Mouse (Mus musculus) cerebellum, adult (tissue): ENCODE measurements around the gene Tbx1.

Experiments used
- ATAC-seq: cut with Nextera tagmentation; 2 replicates; pipeline ENCODE4 v1.9.2; 2017; ENCODE audit warnings: mild to moderate bottlenecking, moderate library complexity, mixed read lengths; ENCODE audit not compliant: insufficient number of reproducible peaks, low FRiP score, low TSS enrichment

Tbx1 gene

DNA sequence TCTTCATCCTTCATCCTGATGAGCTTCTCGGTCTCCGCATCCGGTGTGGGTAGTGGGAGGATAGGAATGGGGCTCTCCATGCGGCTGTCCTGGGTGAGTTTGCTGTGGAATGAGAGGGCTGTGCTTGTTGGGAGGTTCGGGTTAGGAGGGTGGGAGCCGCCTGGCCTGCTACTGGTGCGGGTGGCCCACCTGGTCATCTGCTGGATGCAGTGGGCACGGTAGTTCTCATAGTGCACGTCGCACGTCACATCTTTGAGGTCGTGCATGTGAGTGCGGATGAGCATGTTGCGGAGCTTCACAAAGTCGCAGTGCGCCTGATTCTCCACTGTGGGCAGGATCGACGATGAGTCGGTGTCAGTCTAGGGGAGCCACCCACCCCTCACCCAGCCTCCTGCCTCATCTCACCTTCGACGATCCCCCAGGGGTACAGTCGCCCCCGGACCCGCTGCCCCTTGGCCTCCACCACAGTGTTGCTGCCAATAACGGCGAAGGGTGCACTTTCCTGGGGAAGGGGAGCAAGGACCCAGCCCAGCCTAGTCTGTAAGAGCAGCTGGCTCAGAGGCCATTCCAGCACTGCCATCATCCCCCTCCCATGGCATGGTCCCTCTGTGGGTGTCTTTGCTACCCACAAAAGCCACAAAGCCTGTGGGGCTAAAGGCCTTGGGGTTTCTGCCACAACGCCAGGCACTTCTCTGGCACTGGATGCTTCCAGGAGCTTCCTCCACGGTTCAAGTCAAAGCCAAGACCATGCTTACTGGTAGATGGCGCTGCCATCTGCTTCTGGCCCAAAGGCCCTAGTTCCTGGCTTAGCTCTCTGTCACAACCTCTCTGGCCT is 32.7 kb upstream of the Tbx1 start:
- ATAC-seq, result no peak

DNA sequence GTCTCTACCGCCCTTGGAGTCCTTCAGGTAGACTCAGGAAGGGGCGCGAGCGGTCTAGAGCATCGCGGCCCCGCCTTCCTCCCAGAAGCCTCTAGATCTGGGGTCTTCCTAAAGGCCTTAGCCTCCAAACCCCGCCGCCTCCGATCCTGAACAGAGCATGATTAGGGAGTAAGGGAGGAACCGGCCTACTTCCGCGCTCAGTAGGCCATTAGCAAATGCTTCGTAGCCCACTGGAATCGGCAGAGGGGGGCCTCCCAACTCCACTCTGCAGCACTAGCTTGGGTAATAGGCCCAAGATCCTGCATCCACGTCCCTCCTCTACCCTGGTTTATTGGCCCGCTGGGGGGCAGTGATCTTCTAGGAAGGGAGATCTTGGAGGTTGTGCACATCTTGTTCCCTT is 31.5 kb upstream of the Tbx1 start, which contains the start of gene Gp1bb:
Gene Gp1bb, minus strand, starts transcription at position 385 of the 400 bp plus-strand sequence.
- ATAC-seq, result no peak

DNA sequence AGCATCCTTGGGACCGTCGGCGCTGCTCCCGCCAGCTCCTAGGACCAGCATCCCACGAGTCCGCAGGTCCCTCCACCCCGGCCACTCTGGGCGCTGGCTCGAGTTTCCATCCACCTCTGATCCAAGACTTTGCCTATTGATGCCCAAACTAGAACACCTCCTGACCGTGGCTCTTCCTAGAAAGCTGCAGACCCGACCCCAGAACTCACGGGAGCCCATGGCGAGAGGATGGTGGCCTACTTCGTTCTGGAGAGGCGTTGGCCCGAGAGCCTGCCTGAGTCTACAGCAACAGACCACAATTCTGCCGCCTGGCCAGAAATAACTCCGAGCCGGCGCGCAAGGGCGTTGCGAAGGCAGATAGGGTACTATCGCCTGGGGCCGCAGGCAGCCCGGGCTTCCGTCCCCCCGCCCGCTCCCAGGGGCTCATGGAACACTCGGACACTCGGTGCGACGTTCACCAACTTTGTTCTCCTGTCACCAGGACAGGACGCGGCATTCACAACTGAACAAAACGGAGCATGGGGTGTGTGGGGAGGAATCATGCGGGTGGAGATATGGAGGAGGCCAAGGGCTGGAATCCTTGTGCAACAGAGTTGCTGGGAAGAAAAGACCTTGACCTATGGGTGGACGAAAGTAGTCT is 31.0 kb upstream of the Tbx1 start:
- no peak for ATAC-seq

DNA sequence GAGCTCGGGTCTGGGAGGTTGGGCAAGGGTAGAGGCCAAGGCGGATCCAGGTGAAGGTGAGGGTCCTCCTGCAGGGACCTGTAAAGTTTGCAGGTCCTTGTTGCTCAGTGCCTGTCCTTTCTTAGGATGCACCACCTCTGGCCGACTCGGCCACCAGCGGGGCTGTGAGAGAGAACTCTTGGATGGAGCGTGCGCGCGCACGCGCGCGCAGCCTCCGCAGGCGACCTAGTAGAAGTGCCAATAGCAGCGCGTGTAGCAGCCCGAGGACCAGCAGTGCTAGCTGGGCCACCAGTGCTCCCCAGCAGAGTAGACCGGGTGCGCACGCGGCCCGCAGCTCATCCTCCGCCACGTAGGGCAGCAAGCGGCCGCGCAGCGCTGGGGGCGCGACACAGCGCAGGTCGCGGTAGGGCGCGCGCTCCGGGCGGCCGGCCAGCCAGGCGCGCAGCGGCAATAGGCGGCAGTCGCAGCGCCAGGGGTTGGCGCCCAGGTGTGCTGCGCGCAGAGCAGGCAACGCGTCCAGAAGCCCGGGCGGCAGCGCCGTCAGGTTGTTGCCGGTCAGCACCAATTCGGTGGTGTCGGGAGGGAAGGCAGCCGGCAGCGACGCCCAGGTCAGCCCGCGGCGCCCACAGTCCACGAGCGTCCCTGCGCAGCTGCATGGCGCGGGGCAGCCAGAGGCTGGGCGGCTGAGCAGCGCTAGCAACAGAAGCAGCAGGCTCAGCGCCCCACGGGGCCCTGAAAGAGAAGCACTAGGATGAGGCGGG is 30.3 kb upstream of the Tbx1 start:
- peak; percentile 24; the same call in 1 of the 2 replicates for ATAC-seq

DNA sequence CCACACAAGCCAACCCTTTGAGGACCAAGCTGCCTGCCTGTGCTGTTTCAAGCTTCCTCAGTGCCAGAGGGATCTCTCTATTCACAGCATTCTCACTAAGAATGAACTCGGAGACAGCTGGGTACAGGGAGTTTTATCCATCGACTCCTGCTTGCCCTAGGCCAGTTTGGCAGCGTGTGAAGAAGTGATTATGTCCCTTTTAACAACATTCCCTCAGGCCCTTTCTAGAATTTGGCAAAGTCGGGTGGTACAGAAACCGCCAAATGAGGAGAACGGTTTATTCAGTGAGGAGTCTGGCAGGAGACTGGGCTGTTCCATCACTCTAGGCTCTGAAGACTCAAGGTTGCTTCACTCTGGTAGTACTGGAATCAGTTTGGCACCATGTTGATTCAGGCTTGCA is 29.7 kb upstream of the Tbx1 start:
- 0 out of 2 replicates have a peak, but pooled peaks have one; percentile 0 for ATAC-seq

DNA sequence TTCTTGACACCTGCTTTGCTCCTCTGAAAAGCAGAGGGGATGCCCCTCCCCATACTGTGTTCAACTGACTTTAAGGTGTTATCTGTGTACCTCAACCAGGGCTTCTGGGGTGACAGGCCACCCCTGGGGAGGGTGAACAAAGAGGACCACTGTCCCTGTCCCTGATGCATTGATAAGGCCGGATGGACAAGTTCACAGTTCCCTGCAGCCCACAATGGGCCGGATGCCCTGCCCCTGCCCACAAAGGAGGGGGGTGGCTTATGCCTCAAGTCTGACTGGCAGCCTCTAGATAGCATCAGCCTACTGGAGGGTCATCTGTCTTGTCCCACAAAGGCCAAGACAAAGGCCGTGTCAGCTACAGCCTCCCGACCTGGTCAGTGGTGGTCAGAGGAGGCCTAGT is 28.6 kb upstream of the Tbx1 start:
- no peak for ATAC-seq

DNA sequence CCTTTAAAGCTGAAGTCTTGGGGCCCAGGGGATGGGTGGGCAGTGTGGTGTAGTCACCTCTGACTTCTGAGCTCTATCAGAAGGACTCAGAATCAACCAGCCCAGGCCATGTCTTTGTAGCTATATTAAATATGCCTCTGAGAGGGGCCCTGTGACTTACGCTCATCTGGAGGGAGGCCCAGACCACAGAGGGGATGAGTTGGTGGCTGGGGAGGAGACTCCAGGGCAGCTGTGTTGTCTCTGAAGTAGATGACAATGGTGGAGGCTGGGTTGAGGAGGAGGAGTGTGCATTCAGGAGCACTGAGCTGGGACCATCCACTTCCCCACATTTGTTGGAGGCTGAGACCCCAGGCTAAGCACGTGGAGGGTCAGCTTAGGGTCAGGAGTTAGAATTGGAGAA is 27.8 kb upstream of the Tbx1 start:
- ATAC-seq, result no peak

DNA sequence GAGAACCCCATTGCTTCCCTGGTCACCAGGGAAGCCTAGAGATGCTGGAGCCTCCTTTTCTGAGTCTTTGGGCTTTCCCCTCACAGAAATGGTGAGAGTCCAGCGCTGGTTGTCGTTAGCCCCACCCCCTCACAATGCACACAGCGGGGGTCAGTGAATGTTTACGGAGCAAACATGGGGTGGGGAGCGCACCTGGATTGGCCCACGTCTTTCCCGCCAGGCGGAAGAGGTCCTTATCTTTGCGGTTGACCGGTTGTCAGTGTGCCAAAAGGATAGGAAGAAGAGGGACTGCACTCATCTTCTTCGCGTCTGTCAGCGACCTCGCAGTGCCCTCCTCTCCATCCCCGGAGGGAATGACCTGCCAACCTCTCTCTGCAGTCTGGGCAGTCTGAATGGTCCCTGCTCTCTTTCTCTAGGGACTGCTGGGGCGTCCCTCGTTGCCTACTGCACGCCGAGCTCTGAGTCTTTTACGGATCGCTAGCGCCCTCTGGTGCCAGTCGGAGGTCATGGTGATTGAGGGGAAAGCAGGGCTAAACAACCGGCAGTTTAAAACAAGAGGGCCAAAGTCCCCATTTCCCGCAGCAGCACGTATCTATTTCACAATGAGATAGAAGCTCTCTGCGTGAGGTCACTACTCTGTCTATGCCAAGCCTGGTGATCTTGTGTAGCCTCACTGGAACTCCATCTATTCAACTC is 27.0 kb upstream of the Tbx1 start:
- ATAC-seq, result peak; percentile 53

DNA sequence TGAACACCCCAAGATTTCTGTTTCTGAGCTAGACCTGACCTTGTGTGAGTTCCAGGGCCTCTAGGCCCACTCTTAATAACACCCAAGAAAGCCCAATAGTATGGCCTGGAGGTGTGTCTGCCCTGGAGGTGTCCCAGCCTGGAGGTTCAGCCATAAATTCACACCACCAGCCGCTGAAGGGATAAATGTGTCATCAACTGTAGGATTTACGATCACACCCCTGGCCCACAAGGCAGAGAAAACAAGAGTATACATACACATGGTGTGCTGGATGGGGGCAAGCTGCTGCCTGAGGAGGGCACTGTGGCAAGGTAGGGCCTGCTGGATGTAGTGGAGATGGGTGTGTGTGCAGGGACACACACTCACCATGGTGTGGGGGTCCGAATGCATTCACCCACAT is 22.8 kb upstream of the Tbx1 start:
- ATAC-seq, result no peak

DNA sequence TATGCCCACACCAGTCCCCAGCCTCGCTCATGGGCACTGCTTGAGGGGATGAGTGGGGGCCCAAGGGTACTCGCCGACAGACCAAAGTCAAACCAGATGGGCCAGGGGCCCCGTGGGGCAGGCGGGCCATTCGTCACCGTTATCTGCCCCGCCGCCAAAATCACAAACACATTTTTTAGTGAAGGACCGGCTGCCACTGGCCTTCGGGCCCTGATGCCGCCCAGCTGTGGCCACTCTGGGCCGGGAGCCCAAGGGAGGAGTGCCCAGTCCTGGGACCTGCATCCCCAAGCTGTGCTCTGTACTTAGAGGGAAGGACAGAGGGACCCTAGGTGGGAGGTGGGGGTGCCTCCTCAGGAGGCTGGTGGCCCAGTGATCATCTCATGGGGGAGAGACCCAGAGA is 21.3 kb upstream of the Tbx1 start:
- no peak for ATAC-seq

DNA sequence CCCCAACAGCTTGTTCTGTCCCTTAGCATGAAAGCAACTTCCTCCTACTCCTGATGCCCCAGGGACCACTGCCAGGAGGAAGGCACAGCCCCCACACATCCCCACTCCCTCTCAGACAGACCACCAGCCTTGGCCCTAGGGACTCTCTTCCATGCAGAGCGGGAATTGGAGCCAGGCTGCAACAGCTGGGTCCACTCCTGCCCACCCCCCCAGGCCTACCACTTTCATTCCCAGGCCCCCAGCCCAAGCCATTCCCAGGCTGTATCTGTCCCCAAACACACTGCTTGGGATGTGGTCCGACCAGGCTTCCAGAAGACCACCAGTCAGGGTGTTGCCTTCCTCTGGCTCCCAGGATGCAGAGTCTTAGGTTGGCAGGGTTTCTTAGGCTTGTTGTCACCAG is 18.6 kb upstream of the Tbx1 start:
- ATAC-seq, result no peak

DNA sequence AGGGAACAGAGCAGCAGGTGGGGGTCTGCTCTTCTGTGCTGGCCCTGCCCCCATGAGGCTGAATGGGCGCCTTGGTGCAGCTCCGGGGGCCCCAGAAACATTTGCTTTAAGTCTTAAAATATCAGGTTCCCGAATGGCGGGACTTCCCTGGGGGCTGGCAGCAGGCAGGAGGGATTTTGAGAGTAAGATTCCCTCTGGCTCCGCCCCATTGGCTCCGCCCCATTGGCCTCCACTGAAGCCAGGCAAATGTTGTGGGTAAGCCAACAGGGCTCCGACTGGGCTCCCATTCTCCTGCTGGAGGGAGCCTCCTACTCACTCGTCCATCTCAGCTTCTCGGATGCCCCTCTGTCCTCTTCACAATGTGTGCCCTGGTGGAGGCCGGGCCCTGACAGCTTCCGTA is 17.8 kb upstream of the Tbx1 start:
- ATAC-seq, result no peak

DNA sequence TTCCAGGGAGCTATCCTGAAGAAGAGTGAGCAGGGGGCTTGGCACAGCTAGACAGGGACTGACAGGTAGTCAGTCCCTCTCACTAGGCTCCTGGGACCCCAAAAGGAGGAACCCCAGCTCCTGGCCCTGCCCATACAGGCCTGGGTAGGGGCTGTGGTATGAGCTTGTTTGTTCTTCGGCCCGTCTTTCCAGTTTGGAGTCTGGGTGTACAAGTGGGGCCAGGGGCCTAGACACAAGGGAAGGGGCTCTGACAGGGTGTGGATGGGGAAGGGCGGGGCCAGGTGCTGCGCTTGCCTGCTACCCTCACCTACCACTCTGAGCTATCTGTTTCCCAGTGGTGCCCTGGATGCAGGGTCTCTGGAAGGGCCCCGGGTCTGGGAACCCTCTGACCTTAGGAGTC is 15.2 kb upstream of the Tbx1 start:
- ATAC-seq, result no peak

DNA sequence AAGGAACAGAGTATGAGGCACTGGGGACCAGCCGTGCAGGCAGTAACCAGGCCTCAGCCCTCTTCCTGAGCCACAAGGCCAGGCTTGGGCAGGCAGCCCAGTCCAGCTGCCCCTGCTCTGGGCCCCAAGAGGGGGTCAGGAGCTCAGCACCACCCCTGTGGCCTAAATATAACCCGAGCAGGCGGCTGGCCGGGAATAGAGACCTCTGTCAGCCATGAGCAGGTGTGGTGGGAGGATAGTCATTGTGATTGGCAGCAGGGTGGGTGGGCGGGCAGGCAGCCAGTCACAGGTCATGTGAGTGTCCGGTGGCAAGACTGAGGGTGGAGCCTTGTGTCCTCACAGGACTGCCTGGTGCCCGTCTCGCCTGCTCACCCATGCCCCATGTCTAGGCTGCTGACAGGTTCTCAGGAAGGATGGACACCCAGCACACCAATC is 13.8 kb upstream of the Tbx1 start:
- ATAC-seq, result no peak

DNA sequence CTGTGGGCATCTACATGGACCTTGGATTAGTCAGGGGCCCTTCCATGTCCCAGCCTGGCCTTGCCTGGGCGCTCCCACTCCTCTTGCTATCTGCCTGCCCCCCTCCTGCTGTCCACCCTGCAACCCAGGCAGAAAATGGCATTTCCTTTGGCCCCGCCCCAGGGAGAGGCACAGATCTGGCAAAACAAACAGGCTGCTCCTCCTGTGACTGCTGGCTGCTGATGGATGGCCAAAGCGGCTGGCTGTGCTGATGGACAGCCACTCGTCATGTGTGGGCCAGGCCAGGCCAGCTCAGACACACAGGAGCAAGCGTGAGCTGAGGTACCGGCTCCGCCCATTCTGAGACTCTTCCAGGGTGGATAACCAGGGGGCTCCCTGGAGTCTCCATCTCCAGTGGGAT is 11.0 kb upstream of the Tbx1 start:
- ATAC-seq, result no peak

DNA sequence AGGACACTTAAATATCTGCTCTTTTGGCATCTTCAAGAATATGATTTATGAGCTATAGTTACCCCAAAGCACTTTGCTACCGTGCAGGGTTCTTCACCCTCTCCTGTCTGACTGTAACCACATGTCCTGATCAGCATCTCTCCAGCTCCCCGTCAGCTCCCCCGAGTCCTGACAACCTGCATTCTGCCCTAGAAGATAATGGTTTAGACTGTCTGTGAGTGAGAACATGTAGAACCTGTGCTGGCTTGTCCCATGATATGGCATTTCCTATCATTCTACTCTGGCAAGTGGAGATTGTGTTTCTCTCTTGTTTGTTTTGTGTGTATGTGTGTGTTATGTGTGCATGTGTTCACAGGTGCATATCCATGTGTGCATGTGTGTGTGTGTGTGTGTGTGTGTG is 7.5 kb upstream of the Tbx1 start:
- ATAC-seq, result no peak

DNA sequence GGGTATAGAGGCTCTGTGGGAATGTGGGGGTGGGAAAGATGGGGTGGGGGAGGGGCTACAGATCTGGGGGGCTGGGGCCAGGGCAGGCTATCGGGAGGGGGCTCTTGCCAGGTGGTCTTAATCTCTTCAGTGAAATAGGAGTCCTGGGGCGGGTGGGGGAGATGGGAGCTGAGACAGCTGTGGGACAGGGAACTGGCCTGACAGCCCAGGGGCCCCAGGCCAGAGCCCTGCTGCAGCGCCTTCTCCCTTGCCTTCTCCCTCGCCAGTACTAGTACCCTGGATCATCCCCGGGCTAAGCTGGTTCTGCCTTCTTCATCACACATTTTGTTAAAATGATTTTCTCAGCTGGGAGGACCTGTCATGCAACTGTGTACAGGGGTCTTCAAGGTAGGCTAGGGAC is 5.8 kb upstream of the Tbx1 start:
- no peak for ATAC-seq

DNA sequence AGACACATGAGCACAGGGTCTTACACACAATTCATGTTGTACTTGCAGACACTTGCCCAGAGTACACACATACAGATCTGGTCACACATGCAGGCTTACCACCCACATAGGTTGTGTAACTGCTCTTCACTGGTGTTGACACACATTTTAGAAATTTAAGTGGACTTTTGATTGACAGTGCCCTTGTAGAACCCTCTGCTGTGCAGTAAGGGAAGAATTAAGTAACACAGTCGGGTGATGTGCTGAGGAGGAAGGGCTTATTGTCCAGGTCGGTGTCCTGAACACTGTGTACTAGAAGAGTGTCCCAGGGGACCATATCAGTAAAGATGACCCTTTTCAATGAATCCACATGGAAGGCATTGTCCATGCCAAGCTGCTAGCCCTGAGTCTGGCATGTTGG is 3.5 kb upstream of the Tbx1 start:
- no peak for ATAC-seq

DNA sequence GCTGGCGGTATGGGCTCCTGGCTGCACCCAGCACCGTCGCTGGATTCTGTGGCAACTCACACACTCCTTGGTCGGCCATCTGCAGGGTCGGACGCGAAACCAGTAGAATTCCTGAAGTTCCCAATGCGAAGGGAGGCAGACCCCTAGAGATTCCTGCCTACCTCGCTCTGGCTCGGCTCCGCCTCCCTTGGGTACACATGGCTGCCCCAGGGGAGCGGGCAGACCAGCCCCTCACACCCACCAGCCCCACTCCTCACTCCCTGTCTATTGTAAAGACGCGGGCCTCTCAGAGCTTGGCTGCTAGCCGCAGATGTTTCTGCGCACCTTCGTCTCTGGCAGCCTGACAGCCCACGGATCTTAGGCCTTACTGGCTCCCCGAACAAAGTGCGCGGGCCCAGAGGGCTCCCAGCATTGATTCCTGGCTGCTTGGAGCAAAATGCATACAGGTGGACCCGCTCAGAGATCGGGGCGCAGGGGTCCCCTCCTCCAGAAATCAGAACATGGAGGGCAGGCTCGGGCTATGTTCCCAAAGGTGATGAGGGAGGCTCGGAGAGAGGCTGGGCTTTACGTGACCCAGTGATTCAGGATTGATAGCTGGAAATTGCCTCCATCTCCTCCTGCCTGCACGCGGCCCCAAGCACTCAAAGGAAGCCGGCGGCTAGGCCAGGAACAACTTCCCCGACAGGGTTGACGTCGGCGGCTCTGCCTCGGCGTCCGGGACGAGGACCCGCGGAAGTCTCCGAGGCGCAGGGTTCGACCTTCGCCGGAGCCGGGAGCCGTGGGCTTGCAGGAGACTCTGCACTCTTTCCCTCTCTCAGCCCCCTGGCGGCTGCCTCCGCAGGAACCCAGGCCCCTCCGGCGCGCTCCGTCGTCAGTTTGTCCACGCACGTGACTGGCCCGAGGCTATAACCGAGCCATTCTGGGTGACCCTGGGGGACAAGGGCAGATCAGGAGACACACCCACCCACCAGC is 862 bp upstream of the Tbx1 start:
- ATAC-seq, result no peak
